Mouse (Mus musculus) hindbrain, embryonic 14.5 days (tissue): ENCODE measurements around the gene Chic2. TPM values are rescaled to one million over a fixed set of nuclear protein-coding genes. Genes with fewer than 3 reads are reported as not detected.

ENCODE experiments used
- ATAC-seq: fragments of 200-750 bp; cut with Nextera tagmentation; 2 replicates; pipeline ENCODE4 v1.8.0; 2017; ENCODE audit warnings: moderate number of reproducible peaks, mild to moderate bottlenecking, moderate TSS enrichment, moderate library complexity; ENCODE audit not compliant: low FRiP score
- DNase-seq: peaks from one replicate; pipeline ENCODE4 v3.0.0-alpha.2; 2015; ENCODE audit warnings: low spot score
- H3K27ac ChIP-seq: fragments of 300-500 bp; sonication (generic); 2 replicates; pipeline ENCODE4 v1.5.1; 2014; ENCODE audit warnings: mild to moderate bottlenecking, moderate library complexity
- H3K27me3 ChIP-seq: fragments of 300-500 bp; sonication (generic); 2 replicates; pipeline ENCODE4 v1.6.1; 2014; ENCODE audit warnings: mild to moderate bottlenecking, low read length, mixed read lengths; ENCODE audit not compliant: control insufficient read depth, insufficient read depth
- H3K36me3 ChIP-seq: fragments of 300-500 bp; sonication (generic); replicated peaks from 2 replicates; pipeline ENCODE4 v1.6.1; 2014; ENCODE audit not compliant: control insufficient read depth, insufficient read depth
- H3K4me1 ChIP-seq: fragments of 300-500 bp; sonication (generic); replicated peaks from 2 replicates; pipeline ENCODE4 v1.6.1; 2014; ENCODE audit warnings: antibody characterized with exemption, low read length, mixed read lengths; ENCODE audit not compliant: control insufficient read depth, insufficient read depth
- H3K4me2 ChIP-seq: fragments of 300-500 bp; sonication (generic); replicated peaks from 2 replicates; pipeline ENCODE4 v1.6.1; 2014; ENCODE audit warnings: mild to moderate bottlenecking, moderate library complexity
- H3K4me3 ChIP-seq: fragments of 300-500 bp; sonication (generic); replicated peaks from 2 replicates; pipeline ENCODE4 v1.5.1; 2014; ENCODE audit warnings: mild to moderate bottlenecking, low read length
- H3K9ac ChIP-seq: fragments of 300-500 bp; sonication (generic); 2 replicates; pipeline ENCODE4 v1.6.1; 2014
- H3K9me3 ChIP-seq: fragments of 300-500 bp; sonication (generic); 2 replicates; pipeline ENCODE4 v1.6.1; 2016; ENCODE audit warnings: low read length; ENCODE audit not compliant: control insufficient read depth
- WGBS: fragments of 180-500 bp; shearing (Covaris S2); extraction: QIAGEN DNeasy Blood & Tissue Kit; methylation state at CpG from one replicate; pipeline ENCODE4 v1.1.7; 2014; 5-methylcytosine and 5-hydroxymethylcytosine counted together
- polyA plus RNA-seq: library from polyadenylated mRNA; unstranded; fragments of >200 nt; fragmentation: Nextera tagmentation; extraction: Ambion mirVana; gene quantifications from 2 replicates; pipeline ENCODE4 v1.2.1, GENCODE M21; 2014

Gene Chic2
- polyA plus RNA-seq, 1 experiment from 2014 or later: 47.4 TPM

DNA sequence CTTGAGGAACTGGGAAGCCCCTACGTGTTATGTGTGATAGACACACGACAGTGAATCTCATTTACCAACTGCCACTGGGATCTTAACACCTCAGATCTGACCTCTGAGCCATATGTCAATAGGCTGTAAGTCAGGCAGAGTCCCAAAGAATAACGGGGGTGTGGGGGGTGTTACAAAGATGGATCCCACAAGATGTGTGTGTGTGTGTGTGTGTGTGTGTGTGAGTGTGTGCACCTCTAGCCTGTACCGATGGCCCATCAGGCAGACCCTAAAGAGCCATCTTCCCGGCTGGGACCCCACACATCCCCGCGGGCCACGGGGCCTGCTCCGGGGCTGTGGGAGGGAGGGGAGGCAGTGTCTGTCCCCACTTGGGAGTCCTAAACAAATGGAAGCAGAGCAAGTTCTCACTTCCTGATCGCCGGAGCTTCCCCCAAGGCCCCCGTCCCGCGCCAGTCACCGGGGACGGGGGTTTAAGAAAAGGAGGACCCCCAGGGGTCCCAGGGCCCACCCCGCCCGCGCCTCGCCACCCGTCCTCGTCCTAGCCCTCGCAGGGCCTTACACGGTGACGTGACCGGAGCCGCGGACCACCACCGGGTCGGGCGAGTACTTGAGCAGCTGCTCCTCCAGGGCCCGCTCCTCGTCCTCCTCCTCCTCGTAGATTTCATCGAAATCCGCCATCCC, 813 bp downstream of the Chic2 start:
- WGBS: under 1% methylated on average over 35 of the region's 36 CpGs
- Histone ChIP-seq H3K9ac (peak overlapping the region; percentile 99), H3K4me3 (peak overlapping the region; percentile 99), H3K4me2 (peak overlapping the region; percentile 93), H3K4me1 (peaks cover 20% of the 10 kb centered on the region), H3K27ac (peak overlapping the region; percentile 90), H3K9me3 (no peaks in the 10 kb centered on the region), H3K27me3 (0 out of 2 replicates have a peak, but pooled peaks cover 5% of the 10 kb centered on the region), H3K36me3 (no peaks in the 10 kb centered on the region)
- DNase-seq: peak; percentile 28
- ATAC-seq: peak; percentile 84

DNA sequence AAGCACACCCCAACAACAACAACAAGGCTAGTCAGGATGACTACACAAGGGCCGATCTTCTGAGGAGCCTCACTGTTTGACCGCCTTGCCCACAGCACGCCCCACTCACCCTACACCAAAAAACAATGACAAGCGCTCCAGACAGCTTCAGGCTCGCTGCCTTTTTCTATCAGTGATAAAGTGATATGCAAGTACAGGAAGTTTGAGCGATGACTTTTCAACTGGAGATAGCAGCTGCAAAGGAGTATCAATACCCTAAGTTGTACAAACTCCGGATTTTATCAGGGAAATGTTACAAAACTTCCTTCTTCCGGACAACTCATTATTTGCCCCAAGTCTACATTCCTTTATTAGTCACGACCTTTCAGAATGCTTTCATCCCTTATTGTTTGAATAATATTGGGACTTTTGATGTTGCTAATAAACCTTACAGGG, 1.5 kb downstream of the Chic2 start:
- H3K9ac ChIP-seq: peak overlapping the region; percentile 99
- H3K4me3 ChIP-seq: peak overlapping the region; percentile 99
- H3K9me3 ChIP-seq: no peaks in the 10 kb centered on the region
- ATAC-seq (no peak), DNase-seq (no peak)
- peak overlapping the region; percentile 93 for H3K4me2 ChIP-seq
- H3K27me3 ChIP-seq: 0 out of 2 replicates have a peak, but pooled peaks cover 5% of the 10 kb centered on the region
- WGBS: 50% methylated on average over 9 of the region's 9 CpGs
- no peak overlapping the region for H3K27ac ChIP-seq
- H3K36me3 ChIP-seq: no peaks in the 10 kb centered on the region
- peaks cover 20% of the 10 kb centered on the region for H3K4me1 ChIP-seq

DNA sequence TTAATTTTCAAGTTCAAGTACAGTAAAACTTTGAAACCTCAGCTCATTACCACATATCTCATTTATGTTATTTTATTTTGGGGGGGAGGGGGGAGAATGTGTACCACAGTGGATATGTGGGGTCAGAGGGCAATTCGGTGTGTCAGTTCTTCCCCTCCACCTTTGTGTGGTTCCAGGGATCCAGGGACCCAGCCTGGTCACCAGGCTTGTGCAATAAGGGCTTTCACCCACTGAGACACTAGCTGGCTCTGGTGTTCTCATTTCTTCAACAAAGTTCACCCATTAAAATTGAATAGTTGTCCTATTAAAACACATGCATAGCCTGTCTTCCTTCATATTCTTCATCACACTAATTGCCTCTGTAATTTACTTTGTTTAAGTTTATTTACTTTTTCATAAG, 5.3 kb downstream of the Chic2 start:
- WGBS: 85% methylated on average over 1 of the region's 1 CpGs

DNA sequence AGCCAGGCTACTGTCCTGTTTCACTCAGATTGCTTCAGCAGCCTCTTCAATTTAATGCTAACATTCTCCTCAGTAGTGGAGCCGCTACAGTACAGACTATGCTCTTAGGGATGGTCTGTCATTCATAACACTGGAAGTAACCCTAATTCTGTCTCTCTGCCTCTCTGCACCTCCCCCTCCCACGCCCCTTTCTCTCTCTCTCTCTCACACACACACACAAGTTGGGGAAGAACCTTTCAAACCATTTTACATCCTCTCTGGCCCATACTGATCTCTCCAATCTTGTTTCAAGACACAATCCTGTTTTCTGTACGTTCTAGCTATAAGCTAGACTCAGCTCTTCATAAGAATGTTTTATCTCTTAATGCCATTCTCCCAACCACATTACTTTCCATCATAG, 9.1 kb downstream of the Chic2 start:
- H3K9me3 ChIP-seq: no peaks in the 10 kb centered on the region
- no peak for DNase-seq
- no peak overlapping the region for H3K9ac ChIP-seq
- H3K27ac ChIP-seq: no peak overlapping the region
- no peaks in the 10 kb centered on the region for H3K4me1 ChIP-seq
- H3K4me2 ChIP-seq: no peak overlapping the region
- WGBS: 89% methylated on average over 3 of the region's 3 CpGs
- ATAC-seq: no peak
- no peaks in the 10 kb centered on the region for H3K36me3 ChIP-seq
- H3K27me3 ChIP-seq: no peaks in the 10 kb centered on the region
- no peak overlapping the region for H3K4me3 ChIP-seq

More for the DNA sequence above, 5.3 kb downstream of the Chic2 start:
- Histone ChIP-seq H3K4me2 (no peak overlapping the region), H3K9me3 (no peaks in the 10 kb centered on the region), H3K27me3 (no peaks in the 10 kb centered on the region), H3K9ac (no peak overlapping the region), H3K4me1 (peaks cover 20% of the 10 kb centered on the region), H3K27ac (no peak overlapping the region), H3K36me3 (no peaks in the 10 kb centered on the region), H3K4me3 (no peak overlapping the region)
- ATAC-seq (no peak), DNase-seq (no peak)

DNA sequence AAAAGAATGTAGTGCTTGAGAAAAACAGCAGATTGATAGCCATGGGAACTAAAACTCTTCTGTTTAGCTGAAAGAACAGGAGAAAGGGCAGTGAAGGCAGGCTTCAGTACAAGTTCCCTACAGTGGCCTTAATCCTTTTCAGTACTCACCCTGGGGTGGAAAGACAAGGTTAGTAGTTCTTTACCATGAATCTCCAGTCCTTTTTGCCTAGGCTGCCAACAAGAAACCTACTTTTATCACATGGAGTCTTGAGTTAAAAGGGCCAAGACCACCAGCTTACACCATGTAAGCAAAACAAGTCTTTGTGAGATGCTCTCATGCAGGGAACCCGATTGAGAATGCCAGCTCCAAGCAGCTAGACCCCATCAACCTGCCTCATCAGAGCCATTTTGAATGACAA, 29.8 kb downstream of the Chic2 start:
- Histone ChIP-seq H3K27me3 (peaks cover 38% of the 10 kb centered on the region), H3K9ac (no peak overlapping the region), H3K4me1 (peaks cover 18% of the 10 kb centered on the region), H3K4me3 (no peak overlapping the region), H3K4me2 (no peak overlapping the region), H3K36me3 (0 out of 2 replicates have a peak, but pooled peaks cover 5% of the 10 kb centered on the region), H3K27ac (no peak overlapping the region), H3K9me3 (no peaks in the 10 kb centered on the region)
- WGBS: 43% methylated on average over 1 of the region's 1 CpGs
- ATAC-seq (no peak), DNase-seq (no peak)

DNA sequence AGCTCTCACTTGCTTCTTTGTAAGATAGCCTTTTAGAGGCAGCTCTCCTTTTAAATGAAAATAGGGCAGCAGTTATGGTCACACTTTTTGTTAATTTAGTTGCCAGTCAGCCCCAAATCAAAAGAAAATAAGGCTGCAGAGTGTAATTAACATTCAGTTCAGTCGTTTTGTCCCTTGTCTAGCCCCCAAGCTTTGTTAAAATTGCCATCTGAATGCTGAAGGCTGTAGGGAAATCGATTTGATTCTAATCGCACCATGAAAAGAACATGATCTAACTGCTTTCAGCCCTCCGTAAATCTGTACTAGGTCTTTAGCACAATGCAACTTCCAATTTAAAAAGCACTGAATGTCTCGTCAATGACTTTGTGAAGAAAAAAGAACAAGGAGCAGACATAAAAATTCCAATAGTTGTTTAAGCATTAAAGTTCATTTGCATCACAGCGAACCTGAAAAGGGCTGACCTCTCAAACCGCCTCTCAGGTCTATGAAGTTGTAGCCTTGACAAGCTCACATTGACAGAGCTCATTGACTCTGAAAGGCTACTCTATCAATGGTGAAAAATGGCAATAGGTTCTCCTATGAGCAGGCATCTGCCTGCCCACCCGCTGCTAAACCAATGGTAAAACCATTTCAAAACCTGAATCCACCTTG, 31.7 kb downstream of the Chic2 start:
- H3K4me2 ChIP-seq: peak overlapping the region; percentile 21
- WGBS: 7% methylated on average over 8 of the region's 8 CpGs
- peaks cover 11% of the 10 kb centered on the region for H3K36me3 ChIP-seq
- H3K27me3 ChIP-seq: peaks cover 43% of the 10 kb centered on the region
- H3K4me3 ChIP-seq: no peak overlapping the region
- no peak for DNase-seq
- no peak for ATAC-seq
- H3K9me3 ChIP-seq: 0 out of 2 replicates have a peak, but pooled peaks cover 3% of the 10 kb centered on the region
- peak overlapping the region; percentile 28; the same call in 1 of the 2 replicates for H3K9ac ChIP-seq
- peak overlapping the region; percentile 46; the same call in 1 of the 2 replicates for H3K27ac ChIP-seq
- H3K4me1 ChIP-seq: peaks cover 18% of the 10 kb centered on the region

DNA sequence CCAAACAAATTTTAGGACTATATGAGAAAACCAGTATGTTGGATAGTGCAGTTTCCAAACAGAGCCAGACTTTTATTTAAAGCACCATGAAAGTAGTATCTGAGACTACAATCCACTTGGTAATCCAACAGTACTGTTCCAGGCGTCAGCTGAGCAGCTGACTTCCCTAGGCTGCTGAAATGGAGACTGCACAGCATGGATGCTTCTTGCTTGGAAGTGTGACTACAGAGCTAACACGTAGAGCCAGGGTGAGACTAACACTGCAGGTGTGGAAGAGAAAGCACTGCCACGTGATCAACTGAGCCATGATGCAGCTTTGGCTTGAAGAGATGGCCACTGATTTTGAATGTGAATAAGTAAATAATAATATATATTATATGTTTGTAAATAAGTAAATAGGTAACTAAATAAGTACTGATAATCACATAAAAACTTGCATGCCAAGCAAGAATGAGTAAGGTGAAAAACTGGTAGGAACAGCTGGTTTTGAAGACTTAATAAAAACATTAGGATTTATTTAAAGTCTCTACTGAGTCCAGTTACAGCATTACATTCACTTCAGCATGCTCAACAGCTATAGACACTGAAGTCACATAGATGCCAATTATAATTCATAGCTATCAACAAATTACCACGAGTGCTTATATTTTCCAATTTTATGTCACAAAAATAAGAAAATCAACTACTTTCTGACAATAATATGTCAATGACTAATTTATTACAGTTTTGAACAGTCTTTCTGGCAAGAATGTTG, 32.4 kb downstream of the Chic2 start:
- Histone ChIP-seq H3K9ac (no peak overlapping the region), H3K27ac (peak overlapping the region; percentile 46; the same call in 1 of the 2 replicates), H3K4me3 (no peak overlapping the region), H3K36me3 (peaks cover 15% of the 10 kb centered on the region), H3K9me3 (0 out of 2 replicates have a peak, but pooled peaks cover 3% of the 10 kb centered on the region), H3K27me3 (peaks cover 45% of the 10 kb centered on the region), H3K4me2 (0 out of 2 replicates have a peak overlapping the region, but pooled peaks have one; percentile 21), H3K4me1 (peaks cover 18% of the 10 kb centered on the region)
- no peak for ATAC-seq
- no peak for DNase-seq
- 25% methylated on average over 4 of the region's 4 CpGs for WGBS

DNA sequence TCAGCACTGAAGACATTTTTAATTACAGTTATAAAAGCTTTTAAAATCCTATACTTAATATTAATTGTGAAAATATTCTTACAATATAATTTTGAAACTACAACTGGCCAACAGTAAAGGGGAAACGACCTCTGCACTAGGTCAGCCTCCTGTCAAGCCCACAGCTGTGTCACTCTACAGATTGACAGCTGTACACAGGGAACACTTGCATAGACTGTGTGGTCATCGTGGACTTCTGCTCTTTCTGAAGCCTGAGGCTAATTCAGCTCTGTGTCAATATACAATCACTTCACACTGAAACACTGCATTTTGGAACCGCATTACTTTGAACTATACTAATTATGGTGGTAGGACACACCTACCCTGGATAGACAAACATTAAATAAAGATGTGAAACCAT, 39.8 kb downstream of the Chic2 start:
- WGBS: 72% methylated on average over 3 of the region's 3 CpGs
- Histone ChIP-seq H3K27me3 (peaks cover 51% of the 10 kb centered on the region), H3K27ac (no peak overlapping the region), H3K9me3 (0 out of 2 replicates have a peak, but pooled peaks cover 3% of the 10 kb centered on the region), H3K36me3 (peaks cover 17% of the 10 kb centered on the region), H3K4me2 (no peak overlapping the region), H3K4me1 (no peaks in the 10 kb centered on the region), H3K4me3 (no peak overlapping the region), H3K9ac (no peak overlapping the region)
- no peak for ATAC-seq
- no peak for DNase-seq

DNA sequence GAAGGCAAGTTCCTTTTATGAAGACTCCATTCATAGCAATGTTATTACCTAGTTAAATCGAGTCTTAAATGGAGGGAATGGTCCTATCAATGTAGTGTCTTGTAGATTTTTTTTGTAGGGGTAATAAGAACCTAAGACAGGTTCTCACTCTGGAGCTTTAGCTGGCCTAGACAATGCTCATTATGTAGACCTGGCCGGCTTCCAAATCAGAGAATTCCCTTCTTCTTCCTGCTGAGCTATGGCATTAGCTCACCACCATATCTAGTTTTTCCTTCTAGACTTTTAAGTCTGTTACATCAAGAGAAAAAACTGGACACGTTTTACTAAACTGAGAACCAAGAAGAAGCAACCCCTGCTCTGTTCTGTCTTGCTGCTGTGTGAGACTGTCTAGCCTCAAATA, 42.5 kb downstream of the Chic2 start:
- Histone ChIP-seq H3K4me1 (no peaks in the 10 kb centered on the region), H3K4me2 (no peak overlapping the region), H3K27me3 (peaks cover 39% of the 10 kb centered on the region), H3K4me3 (no peak overlapping the region), H3K9me3 (no peaks in the 10 kb centered on the region), H3K9ac (no peak overlapping the region), H3K27ac (no peak overlapping the region), H3K36me3 (peaks cover 8% of the 10 kb centered on the region)
- WGBS: 81% methylated on average over 3 of the region's 3 CpGs
- DNase-seq (no peak), ATAC-seq (no peak)
